Comparison of ENCODE assay signal across 11 mouse cellular contexts in genomic region chr12:99902867-99903370, GRCm38 (mm10). TPM values are rescaled to one million over a fixed set of nuclear protein-coding genes. Genes with fewer than 3 reads are reported as not detected.
DNase-seq lines count a peak whose midpoint lies in the region; ATAC-seq lines count a peak whose summit lies in the region.
"Had no signal": no experiment of that assay in that cellular context is flagged by ENCODE, and none has a peak within 500 bp of the region (broad histone marks: within the 10 kb centered on the region; RNA-seq: fewer than 3 reads in every experiment).

No protein-coding gene starts in this region.

- WGBS in forebrain, embryonic 13.5 days: 63% methylated on average over 4 of the region's 4 CpGs
- 77% methylated on average over 4 of the region's 4 CpGs for WGBS in forebrain, embryonic 10.5 days
- WGBS in kidney, embryonic 15.5 days: 70% methylated on average over 4 of the region's 4 CpGs

- H3K4me2 ChIP-seq in forebrain, embryonic 13.5 days: no peak overlapping the region
- no peak overlapping the region for H3K4me2 ChIP-seq in kidney, embryonic 15.5 days
- H3K4me2 ChIP-seq: limb, embryonic 12.5 days had no signal

- no peak for DNase-seq in forebrain, embryonic 10.5 days (ENCODE audit: extremely low spot score, low spot score)
- no peak for DNase-seq in kidney, adult 11 months
- DNase-seq in spleen, postnatal 36 days (ENCODE audit: low spot score in 2 of 2): peak; percentile 40 to 50
- DNase-seq in spleen, adult 12 weeks (ENCODE audit: low spot score): no peak
- no peak for DNase-seq in cerebellum, adult 18-20 months
- no peak for DNase-seq in cerebellum, postnatal 25 days

- no peaks in the 10 kb centered on the region for H3K9me3 ChIP-seq in forebrain, embryonic 13.5 days (replicated peaks)
- no peaks in the 10 kb centered on the region for H3K9me3 ChIP-seq in forebrain, embryonic 10.5 days
- no peaks in the 10 kb centered on the region for H3K9me3 ChIP-seq in kidney, embryonic 15.5 days (replicated peaks)
- H3K9me3 ChIP-seq: limb, embryonic 12.5 days had no signal

- no peaks in the 10 kb centered on the region for H3K27me3 ChIP-seq in forebrain, embryonic 13.5 days
- no peaks in the 10 kb centered on the region for H3K27me3 ChIP-seq in forebrain, embryonic 10.5 days (ENCODE audit: poor library complexity, severe bottlenecking)
- no peaks in the 10 kb centered on the region for H3K27me3 ChIP-seq in kidney, embryonic 15.5 days
- H3K27me3 ChIP-seq: limb, embryonic 12.5 days; Patski had no signal

- ATAC-seq in forebrain, embryonic 13.5 days: no peak
- ATAC-seq in kidney, embryonic 15.5 days (replicated peaks; ENCODE audit: low FRiP score): no peak
- ATAC-seq: intestine, embryonic 16.5 days; Patski had no signal

- H3K9ac ChIP-seq in forebrain, embryonic 13.5 days: no peak overlapping the region
- H3K9ac ChIP-seq in kidney, embryonic 15.5 days: no peak overlapping the region
- H3K9ac ChIP-seq: limb, embryonic 12.5 days had no signal

- no peaks in the 10 kb centered on the region for H3K4me1 ChIP-seq in forebrain, embryonic 13.5 days
- peaks cover 5% of the 10 kb centered on the region; the same call in 1 of the 2 replicates for H3K4me1 ChIP-seq in forebrain, embryonic 10.5 days
- no peaks in the 10 kb centered on the region for H3K4me1 ChIP-seq in kidney, embryonic 15.5 days
- H3K4me1 ChIP-seq: limb, embryonic 12.5 days had no signal

- no peak overlapping the region for H3K4me3 ChIP-seq in forebrain, embryonic 13.5 days
- H3K4me3 ChIP-seq in forebrain, embryonic 10.5 days: no peak overlapping the region
- H3K4me3 ChIP-seq in kidney, embryonic 15.5 days (replicated peaks): no peak overlapping the region
- H3K4me3 ChIP-seq: limb, embryonic 12.5 days had no signal

- H3K27ac ChIP-seq in forebrain, embryonic 13.5 days: peak overlapping the region; percentile 20; the same call in 1 of the 2 replicates
- no peak overlapping the region for H3K27ac ChIP-seq in forebrain, embryonic 10.5 days
- peak overlapping the region; percentile 41; the same call in 1 of the 2 replicates for H3K27ac ChIP-seq in kidney, embryonic 15.5 days
- H3K27ac ChIP-seq: limb, embryonic 12.5 days had no signal

- H3K36me3 ChIP-seq in forebrain, embryonic 13.5 days (ENCODE audit: poor library complexity, severe bottlenecking): peaks cover 76% of the 10 kb centered on the region
- H3K36me3 ChIP-seq in forebrain, embryonic 10.5 days (replicated peaks): peaks cover 89% of the 10 kb centered on the region
- H3K36me3 ChIP-seq in kidney, embryonic 15.5 days: peaks cover 73% of the 10 kb centered on the region

RNA-seq across cellular contexts. Expression of gene Tdp1, which starts 18.6 kb away (rescaled TPM):
- polyA plus RNA-seq in forebrain, embryonic 13.5 days (2015; fragmentation: Nextera tagmentation; extraction: Ambion mirVana): 76.4 and 80.9 TPM in 2 replicates
- polyA plus RNA-seq in forebrain, embryonic 10.5 days (2016; fragmentation: Nextera tagmentation; extraction: Ambion mirVana): 90.5 and 95.6 TPM in 2 replicates
- polyA plus RNA-seq in kidney, embryonic 15.5 days (2015; fragmentation: Nextera tagmentation; extraction: Ambion mirVana): 59.2 and 59.3 TPM in 2 replicates

RNA-seq across cellular contexts. Expression of gene Efcab11, which starts 18.7 kb away (rescaled TPM):
- polyA plus RNA-seq in forebrain, embryonic 13.5 days (2015; fragmentation: Nextera tagmentation; extraction: Ambion mirVana): 15.3 and 18.3 TPM in 2 replicates
- polyA plus RNA-seq in forebrain, embryonic 10.5 days (2016; fragmentation: Nextera tagmentation; extraction: Ambion mirVana): 24.9 and 25.0 TPM in 2 replicates
- 10.7 and 12.7 TPM in 2 replicates for polyA plus RNA-seq in kidney, embryonic 15.5 days (2015; fragmentation: Nextera tagmentation; extraction: Ambion mirVana)

Comparison
In these comparisons a context has a peak if more than half of its experiments do, and no peak if none do; other contexts are left out.
1. DNase-seq: peak in spleen, postnatal 36 days (2 of 2); none in forebrain, embryonic 10.5 days (single experiment), kidney, adult 11 months (single experiment), spleen, adult 12 weeks (single experiment), cerebellum, adult 18-20 months (0 of 2) and cerebellum, postnatal 25 days (0 of 2).